Mouse (Mus musculus) CD4-positive naive resting alpha-beta T cell, adult 57 days (primary cell): Measurements from ENCODE around the gene Inpp1. TPM values are rescaled to one million over a fixed set of nuclear protein-coding genes. Genes with fewer than 3 reads are reported as not detected.

Experiments used
- total RNA-seq: library from RNA; stranded (reverse); gene quantifications from one replicate; pipeline ENCODE4 v1.2.4, GENCODE M21; 2023

Gene Inpp1
- 67.7 TPM for total RNA-seq

GRCm38 (mm10) chr1:52816910-52817812 lies at the start of gene Inpp1:
TSS of gene Inpp1 (minus strand) at chr1:52817688.

GRCm38 (mm10) chr1:52844782-52845665 lies 27.5 kb upstream of the Inpp1 start, which contains the start of gene Hibch:
TSS of gene Hibch (plus strand) at chr1:52844929.

Other genes with a start within 250 kb of the Inpp1 start
- 41.4 TPM for gene Nemp2, start 187.0 kb downstream of the Inpp1 start, total RNA-seq
- 35.6 TPM for gene Mfsd6, start 90.2 kb downstream of the Inpp1 start, total RNA-seq
- 14.2 TPM for gene Hibch, start 27.2 kb upstream of the Inpp1 start, total RNA-seq
- 1.0 TPM for gene 1700019D03Rik, start 202.5 kb upstream of the Inpp1 start, total RNA-seq
- not detected for gene Mstn, start 244.0 kb upstream of the Inpp1 start, total RNA-seq